Mouse (Mus musculus): ENCODE data around the gene Lrpprc.

Lrpprc gene

DNA sequence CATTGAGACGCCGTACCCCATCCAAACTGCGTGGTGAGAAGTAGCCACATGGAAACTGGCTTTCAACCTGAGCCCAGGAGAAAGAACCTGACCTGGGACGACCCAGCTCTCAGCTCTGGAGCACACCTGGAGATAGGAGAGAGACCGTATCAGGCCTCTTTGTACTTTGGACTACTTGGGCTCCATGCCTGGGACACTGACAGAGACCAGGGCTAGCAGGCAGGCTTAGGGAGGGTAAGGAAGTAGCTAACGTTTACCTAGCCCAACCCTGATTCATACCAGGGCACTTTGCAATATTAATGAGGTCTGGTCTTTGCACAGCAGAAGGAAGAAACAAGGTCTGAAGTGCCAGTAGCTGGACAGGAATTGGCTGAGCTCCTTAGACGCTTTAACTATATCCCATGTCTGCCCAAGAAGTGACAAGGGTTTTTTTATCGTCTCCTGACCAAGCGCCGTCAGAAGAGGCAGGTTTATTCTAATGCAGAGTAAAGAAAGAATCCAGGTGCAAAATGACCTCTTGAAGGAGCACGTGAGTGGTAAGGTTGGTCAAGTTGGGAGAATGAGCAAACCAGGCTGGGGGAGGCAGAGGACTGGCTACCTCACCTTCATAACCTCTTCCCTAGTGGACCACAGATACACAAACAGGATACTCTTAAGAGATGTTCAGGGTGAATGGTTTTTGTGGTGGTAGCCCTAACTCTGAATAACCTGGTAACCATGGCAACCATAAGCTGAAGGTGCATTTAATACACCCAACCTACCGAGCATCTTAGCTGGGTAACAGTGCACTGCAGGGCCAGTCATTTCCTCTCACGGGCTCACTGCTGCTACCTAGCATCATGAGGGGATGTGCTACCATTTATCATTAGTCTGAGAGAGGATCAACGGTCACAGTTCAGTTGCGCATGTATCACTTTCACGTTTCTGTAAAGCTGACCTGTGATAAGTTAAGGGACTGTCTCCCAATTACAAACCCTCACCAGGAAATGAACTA lies 117.9 kb downstream of the Lrpprc start:
- no peak for DNase-seq (ENCODE audit: low spot score in 2 of 2)

DNA sequence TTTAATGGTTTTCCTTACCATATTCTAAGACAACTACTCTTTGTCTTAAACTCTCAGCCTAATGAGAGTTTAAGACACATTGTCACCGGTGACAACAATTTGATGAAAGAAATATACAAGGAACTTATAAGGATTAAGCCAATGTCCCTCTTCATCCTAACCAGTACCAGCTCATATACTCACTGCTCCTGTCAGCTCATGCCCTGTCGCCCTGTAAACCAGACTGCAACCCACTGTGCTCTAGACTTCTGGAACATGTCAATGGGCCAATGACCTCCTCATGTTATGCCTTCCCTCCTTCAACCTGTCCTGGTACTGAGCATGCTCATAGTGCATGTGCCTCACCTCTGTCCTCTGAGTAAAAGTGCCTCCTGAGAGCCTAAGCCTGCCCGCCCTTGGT lies 122.7 kb downstream of the Lrpprc start:
- DNase-seq (ENCODE audit: low spot score in 2 of 2), result no peak

DNA sequence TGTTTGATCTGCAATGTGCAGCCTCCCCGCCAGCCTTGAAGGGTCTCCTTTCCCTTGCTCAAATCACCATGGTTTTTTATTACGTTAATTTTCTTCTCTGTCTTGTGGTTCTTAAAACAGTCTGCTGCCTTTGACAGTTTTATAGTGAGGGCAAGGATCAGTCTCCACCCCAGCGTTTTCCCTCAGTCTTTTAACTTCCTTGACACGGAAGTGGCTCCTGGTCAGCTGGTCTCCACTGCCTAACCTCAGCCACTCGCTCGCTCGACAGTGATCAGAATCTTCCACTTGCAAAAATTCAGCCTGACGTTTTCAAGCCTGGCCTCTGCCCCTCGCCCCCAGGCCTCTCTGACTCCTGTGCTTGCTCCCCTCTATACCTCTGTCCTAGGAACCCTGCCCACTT lies 124.9 kb downstream of the Lrpprc start:
- DNase-seq (ENCODE audit: low spot score in 2 of 2), result no peak

DNA sequence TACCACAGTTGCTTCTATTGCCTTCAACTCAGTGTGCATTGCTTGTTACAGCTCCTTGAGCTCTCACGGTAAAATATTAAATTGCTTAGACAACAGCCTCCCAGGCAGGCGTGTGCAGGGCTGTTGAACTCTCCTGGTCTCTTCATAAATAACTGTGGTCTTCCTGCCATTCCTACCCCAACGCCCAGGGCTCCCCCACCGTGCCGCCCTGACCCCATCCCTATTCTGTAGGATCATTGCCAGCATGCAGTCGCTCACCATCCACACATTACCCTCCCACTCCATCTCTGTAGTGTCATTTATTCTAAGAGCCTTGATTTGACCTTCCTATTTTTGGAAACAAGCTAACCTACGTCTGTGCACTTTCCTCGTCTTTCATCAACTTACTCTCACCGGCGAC lies 125.5 kb downstream of the Lrpprc start:
- no peak for DNase-seq (ENCODE audit: low spot score in 2 of 2)

DNA sequence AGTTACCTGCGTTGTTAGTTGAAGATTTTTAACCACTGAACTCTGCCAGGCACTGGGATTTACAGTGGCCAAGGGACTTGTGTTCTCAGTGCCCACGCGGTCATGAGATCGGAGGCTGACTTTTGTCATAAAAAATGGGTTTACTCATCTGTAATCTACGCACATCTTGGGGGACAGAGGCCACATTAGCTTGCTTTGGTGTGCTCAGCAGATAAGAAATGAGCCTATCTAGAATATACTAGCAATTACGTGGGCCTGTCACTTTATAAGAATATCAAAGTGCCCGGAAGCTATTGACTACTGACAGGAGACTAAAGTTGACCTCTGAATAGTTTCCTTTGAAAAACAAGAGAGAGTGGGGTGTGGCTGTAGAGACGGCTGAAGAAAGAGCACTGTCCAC lies 131.6 kb downstream of the Lrpprc start:
- no peak for DNase-seq (ENCODE audit: low spot score in 2 of 2)

DNA sequence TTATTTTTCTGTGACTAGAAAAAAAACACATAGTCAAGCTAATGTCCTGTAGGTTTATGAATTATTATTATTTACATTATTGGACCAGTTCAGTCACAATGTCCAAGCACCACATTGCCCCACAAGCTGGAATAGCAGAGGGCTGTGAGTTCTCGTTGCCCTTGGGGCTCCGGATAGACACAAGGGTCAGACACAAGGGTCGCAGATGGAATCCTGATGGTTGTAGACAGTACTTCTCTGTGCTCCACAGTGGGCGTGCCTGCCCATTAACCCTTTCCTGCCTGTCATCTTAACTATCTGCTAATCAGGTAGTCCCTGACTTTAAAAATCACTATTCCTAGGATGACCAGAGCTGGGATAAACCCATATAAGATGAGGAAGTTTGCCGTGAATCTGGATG lies 132.4 kb downstream of the Lrpprc start:
- DNase-seq (ENCODE audit: low spot score in 2 of 2), result no peak

DNA sequence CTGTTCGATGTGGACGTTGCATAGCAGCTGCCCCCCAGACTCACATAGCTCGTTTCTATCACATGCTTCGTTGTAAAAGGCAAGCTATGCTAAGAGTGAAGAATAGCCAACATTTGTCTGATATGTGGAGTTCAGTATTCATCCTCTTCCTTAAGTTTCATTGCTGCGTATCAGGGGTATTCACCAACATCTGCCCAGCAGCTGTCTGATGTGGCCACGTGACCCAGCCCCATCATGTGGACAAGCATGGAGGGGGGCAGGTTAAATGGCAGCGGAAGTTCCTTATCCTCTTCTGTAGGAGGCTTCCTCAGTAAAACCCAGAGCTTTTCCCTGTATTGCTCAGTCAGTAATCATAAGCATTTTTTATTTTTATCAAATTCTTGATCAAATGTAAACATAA lies 132.8 kb downstream of the Lrpprc start:
- no peak for DNase-seq (ENCODE audit: low spot score in 2 of 2)

DNA sequence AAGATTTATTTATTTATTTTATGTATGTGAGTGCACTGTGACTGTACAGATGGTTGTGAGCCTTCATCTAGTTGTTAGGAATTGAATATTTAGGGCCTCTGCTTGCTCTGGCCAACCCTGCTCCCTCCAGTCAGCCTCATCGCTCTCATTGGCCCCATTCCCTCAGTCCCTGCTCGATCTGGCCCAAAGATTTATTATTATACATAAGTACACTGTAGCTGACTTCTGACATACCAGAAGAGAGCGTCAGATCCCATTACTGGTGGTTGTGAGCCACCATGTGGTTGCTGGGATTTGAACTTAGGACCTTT lies 133.2 kb downstream of the Lrpprc start:
- DNase-seq (ENCODE audit: low spot score in 2 of 2), result no peak

DNA sequence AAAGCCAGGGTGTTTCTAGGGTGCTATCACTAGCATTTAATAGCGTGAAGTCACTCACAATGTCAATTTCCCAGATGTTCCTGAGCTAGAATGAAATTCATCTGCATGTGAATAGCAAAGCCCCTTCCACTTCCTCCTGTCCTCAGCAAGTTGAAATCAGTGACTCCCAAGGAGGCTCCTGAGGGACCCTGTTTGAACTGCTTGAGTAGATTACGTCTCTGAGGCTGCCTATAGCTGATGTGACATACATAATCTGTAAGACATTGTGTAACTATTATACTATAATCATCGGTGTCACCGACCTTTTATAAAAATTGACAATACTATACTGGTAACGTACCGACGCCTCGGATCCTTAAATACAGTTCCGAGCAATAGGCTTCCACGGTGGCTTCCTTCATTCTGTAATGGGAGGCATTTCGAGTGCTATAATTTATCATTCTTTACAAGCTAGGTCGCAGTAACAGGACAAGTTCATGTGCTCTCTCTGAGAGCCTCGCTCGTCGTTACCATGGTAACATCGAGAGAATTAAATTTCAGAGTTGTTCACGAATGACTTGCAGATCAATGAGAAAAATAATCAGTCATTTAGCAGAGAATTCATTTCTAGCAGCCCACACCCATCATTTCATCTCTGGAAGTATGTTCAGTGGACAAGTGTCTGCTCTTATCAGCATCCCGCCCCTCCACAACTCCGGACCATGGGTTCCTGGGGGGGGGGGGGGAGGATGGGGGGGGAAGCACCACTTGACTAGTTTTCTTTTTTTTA lies 133.8 kb downstream of the Lrpprc start:
- no peak for DNase-seq (ENCODE audit: low spot score in 2 of 2)

DNA sequence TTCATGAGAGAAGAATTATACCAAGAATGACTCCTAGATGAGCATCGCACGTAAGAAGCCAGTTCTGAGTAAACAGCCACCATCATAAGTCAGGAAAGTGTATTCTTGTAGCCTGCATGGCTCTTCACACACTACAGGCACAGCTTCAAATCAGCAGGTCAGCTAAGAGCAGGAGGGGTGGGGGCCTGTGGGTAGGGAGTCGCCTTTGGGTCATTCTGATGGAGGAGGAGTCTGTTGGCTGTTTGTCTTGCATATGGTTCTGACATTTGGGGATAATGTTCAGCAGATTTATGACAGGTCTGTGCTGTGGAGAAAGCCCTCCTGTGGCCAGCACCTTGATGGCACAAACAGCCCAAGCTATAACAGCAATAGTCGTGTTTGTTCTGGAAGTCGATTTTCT lies 134.4 kb downstream of the Lrpprc start:
- no peak for DNase-seq (ENCODE audit: low spot score in 2 of 2)

Measured in right cerebral cortex, postnatal 10 days (tissue).